Mouse (Mus musculus) cerebellum, adult 11-12 months (tissue): ENCODE measurements around the gene Gm8947.
"Not testable (repeated sequence)": the region's sequence is repeated elsewhere in the genome, so short reads cannot be mapped to it uniquely, and the experiment has no call there.

Experiments
- DNase-seq: peaks from one replicate; pipeline ENCODE4 v3.0.0; 2022

The Gm8947 gene

DNA sequence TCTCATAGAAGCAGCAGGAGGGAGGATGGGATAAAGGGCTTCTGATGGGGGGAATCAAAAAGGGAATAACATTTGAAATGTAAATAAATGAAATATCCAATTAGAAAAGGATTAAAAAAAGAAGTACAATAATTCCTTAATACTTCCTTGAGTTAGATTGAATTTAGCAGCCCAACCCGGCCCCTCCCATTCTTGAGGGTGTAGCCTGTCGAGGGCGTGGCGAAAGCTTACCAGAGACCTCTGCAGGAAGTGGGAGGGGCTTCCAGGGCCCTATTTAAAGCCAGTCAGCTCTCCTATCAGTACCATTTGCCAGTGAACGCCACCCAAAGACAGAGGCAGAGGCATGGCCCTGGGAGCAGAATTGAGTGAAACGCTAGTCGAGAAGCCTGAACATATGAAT, at the start of gene Gm8947:
Gene Gm8947 (plus strand): TSS at position 302 of the 400 bp plus-strand sequence.
- DNase-seq = not testable (repeated sequence)

DNA sequence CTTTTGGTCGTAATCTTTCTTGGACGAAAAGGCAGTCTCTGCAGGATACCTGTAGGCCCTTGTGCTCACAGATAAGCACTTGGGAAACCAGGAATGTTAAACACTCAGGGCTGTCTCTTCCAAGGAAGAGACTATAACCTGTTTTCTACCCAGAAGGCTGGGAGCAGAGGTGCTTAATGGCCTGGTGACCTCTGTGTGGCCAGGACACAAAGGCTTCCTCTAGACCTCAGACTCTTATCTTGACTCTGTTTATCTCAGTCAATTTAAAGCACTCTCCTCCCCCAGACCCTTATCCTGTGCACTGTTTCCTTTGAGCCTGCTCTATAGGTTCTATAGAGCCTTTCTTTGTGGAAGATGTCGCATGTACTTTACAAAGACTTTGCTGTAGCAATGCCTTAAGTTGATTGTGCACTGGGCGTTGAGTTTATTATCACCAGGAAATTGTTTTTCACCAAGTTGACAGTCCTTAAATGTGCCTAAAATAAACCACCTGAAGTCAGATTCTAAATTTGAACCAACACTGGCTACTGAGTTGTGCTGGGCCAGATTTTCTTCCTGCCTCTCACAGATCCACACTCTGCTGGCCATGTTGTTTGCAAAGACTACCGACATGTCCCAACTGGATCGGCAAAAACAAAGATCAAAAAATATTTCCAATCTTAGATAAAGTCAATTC, 47.6 kb upstream of the Gm8947 start:
- DNase-seq = no peak

DNA sequence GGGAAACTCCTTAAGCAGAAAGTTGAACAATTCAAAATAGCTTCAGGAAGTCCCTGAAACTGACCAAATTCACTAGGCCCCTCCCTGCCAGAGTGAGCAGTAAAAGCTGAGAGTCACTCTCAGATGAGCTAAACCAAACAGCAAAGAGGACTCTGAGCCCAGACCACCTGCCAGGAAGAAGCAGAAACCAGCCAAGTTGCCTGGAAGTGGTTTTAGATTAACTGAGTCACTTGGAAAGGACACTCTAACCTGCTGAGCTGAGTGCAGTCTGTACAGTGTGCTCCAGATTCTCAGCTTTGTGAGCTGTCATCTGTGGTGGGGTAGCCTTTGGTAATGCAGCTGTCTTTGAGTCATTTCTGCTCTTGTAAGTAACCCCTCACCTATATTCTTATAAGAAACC, 44.4 kb upstream of the Gm8947 start:
- no peak for DNase-seq

DNA sequence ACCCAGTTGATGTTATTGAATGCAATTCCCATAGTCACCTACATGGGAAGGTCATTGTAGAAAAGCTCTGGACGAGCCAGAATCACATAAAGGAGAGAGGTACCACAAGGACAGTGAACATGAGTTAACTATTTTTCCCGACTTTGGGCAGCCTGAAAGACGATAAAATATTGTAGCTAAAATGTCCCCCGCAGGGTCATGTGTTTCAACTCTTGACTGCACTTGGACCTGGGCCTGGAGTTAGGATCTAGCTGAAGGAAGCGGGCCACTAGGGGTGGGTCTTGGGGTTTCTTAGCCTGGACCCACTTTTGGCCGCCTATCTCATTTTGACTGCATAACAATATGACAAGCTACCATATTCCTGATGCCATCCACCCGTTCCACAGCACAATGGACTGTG, 42.0 kb upstream of the Gm8947 start:
- no peak for DNase-seq

DNA sequence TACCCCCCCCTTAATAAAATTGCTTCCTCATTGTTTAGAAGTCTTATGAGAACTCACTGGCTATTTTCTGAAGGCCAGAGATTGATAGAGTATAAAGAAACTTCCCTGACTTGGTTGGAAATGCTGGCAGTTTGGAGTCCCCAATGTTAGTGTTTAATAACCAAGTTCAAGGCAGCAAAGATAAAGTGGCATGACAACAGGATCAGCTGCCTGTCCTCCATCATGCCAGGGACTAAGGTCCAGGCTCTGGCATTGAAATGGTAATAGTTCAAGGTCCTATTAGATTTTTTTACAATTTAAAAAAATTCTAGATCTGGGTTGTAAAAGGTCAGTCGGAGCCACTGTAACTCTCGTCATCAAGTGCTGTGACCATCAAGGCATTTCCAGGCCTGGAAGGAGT, 41.1 kb upstream of the Gm8947 start:
- DNase-seq = no peak

DNA sequence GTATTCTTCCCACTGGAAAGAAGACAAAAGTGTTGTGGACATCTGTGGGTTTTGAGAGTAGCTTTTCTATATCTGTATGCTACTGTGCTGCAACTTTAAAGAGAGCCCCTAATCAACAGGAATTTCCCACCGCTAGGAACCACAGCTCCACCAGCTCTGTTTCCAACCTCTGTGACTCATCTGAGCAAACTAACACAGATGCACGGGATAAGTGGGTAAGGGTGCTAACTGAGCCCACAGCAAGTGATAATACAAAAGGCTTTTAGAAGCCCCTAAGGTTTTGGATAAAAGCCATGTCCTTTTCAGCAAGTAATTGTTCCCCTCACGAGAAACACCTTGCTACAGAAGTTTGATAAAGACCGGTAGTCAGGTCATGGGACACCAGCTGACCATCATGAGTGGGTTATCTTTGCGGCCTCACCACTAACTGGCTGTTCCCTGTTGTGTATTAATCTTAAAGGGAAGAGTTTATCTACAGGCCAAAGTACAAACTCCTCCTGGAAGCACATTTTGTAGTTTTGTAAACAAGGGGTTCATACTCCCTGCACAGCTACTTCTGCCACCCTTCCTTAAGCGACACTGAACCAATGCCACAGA, 39.0 kb upstream of the Gm8947 start:
- DNase-seq = no peak

DNA sequence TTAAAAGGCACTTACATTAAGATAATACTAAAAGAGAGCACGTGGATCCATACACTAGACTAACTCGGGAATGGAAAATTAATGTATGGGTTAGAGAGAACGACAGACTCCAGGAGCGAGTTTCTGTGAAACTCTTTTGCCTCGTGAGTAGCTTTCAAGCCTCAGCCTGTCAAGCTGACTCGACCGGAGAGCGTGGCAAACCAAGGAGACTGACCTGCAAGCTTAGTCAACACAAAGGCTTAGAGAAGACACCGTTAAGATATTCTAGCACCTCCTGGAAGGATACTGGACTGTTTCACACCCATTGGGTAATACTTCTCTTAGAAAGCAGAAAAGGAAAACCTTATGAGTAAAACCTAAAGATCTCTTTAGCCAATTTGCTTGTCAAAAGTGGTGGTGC, 38.0 kb upstream of the Gm8947 start:
- DNase-seq = not testable (repeated sequence)

DNA sequence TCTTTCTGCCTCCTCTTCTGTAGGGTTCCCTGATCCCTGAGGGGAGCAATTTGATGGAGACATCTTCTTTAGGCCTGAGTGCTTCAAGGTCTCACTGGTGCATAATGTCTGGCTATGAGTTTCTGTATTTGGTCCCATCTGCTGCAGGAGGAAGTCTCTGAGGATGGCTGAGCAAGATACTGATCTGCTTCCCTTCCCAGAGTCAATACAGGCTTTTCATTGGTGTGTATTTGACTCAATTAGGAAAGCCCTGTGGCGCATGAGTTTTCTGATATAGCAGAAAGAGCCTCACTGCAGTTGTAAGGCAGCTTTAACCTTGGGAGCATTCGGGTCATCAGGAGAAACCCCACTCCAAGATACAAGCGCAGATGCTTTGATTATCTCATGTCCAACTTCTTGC, 36.0 kb upstream of the Gm8947 start:
- no peak for DNase-seq

DNA sequence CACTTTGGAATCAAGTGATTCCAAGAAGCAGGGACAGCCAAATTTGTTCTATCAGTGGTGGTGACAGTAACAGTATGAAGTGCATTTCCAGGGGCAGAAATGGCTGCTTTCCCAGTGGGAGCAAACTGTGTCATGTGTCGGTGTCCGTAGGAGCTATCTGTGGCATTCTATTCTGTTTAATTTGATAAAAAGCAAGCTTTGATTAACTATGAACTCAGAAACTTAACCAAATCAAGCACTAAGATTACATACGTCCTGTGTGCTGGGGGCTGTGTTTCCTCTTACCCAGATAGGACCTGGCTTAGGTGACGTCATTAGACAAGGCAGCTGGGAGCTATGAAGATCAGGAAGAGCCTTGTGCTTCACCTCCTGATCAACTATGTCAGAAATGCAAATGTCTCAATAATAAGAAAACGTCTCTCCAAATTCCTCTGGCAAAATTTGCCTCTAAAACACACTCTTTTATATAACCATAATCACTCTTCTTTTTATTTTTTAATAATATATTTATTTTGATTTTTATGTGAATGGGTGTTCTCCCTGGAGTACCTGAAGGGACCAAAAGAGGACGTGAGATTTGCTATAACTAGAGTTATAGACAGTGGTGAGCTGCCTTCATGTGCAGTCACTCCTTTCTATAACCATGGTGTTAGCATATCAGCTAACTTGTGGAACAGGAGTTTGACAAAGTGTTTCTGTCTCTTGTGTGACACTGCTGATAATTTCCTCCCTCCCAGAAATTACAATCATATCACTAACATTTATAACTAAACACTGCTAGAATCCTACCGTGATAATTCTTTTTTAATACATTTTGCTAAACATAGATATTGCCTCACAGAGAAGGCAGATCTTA, 35.2 kb upstream of the Gm8947 start:
- no peak for DNase-seq

DNA sequence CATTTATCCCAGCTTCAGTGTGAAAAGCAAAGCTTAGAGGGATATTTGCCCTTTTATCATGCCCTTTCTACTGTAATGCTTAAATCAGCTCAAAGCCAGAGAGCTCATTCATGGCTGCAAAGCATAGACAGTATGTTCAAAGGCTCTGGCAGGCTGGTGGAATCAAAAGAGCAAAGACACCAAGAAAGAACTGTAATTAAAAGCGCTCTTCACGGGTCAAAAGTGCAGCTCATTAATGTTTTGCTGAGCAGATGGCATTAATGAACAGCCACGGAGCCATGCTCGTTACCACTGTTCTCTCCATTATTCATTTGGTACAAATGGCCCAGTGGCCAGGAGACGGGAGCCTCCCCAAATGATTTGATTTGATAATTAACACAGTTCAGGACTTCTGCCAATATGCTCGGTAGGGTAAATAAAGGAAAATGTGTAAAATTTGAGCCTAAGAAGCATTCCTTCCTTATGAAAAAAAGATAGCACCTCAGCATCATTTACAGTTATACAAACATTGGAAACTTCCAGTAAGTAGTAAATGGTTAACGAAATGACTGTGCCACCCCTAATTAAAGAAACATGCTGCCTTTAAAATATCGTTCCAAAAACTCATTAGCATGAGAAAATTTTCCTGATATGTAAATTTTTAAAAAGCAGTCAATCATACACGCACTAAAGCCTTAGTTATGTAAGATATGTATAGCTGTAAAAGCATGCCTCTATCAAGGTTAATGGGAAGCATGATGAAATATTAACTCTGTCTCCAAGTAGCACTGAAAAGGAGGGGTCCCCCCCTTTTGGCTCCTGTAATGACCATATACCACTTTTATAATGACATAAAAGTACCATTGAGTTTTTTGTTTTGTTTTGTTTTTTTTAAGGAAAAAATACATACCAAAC, 34.0 kb upstream of the Gm8947 start:
- no peak for DNase-seq

DNA sequence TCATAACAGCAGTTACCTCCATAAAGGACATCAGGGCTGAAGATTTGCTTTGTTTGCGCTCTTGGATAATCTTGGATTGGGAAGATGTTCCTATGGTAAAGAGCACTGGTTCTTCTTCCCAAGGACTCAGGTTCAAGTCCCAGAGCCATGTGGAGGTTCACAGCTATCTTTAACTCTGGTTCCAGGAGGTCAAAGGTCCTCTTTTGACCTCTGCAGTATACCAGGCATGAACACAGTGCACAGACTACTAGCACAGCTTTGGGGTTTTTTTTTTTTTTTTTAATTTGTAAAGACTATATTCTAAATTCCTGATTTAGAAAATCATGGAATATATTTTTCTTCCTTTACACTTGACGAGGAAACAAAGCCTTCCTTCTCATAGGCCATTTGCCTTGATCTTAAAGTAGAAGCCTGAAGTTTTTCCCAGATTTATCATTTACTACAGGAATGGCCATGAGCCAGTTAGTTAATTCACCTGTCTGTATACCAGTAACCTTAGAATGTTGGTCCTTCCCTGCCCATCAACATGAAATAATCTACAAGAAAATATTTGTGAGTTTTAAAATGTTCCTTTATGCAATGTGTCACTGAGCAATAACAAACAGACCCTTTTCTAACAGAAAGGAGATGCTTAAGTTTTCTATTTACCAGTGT, 33.2 kb upstream of the Gm8947 start:
- no peak for DNase-seq

DNA sequence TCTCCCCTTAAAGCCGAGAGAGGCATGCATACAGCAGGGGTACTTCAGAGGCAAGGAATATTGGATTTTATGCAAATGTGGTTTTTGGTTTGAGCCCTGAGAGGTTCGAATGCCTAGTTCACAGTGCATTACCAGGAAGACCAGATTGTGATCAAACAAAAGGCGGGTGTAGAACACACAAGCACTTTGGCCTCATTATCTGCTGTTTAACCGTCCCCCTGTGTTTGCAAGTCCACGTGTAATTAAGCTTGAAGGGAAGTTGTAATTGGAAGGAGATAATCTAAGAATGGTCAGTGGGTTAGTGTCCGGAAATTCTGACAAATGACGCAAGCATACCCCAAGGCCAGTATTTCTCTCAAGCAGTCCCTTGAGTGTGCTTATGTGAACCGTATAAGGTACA, 26.1 kb upstream of the Gm8947 start:
- DNase-seq = no peak

DNA sequence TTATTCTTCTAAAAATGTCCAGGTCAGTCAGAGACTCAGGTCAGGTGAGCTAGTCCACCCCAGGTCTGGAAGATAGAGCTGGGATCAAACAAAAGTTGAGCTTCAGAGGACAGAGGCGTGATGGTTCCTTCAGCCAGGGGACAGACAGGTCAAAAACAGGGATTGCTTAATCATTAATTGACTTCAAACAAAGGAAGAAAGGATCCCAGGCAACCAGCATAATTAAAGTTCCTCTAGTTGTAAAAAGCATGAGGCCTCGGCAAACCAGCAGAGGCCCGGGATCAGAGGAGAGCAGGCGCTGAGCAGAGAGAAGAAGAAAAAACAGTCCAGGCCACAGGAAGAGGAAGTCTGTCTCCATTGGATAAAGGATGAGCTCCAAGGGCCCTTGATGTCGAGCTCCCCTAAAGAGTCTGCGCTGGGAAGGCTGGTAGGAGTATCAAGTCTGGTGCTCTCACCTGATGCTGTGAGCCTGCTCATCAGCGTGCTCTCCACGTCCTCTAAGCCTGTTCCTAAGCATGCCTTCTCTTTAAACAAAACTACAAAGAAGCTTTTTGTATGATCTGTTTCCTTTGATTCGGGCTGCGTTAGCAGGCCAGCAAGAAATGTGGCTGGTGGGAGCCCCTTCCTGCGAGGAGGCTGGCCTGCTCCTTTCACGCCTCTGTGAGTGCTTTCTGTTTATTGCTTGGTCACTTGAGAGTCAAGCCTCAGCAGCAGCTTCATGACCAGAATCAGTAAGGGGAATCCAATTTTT, 24.7 kb upstream of the Gm8947 start:
- no peak for DNase-seq

DNA sequence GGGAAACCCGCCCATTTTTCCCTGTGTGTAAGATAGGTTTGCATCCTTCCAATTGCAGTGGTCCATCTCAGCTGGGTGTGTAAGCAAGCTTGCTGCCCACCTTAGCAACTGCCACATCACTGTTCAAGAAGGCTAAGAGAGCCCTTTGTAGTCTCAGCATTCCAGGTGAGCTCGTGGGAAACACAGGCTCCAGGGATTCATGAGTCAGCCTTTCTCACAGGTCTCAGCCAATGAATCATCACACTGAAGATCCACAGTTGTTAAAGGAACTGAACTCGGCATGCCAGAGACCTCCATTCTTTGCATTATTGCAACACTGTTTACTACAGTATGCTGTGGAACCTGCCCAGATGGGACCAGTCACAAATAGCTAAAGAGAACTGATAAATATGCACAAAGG, 23.5 kb upstream of the Gm8947 start:
- no peak for DNase-seq

DNA sequence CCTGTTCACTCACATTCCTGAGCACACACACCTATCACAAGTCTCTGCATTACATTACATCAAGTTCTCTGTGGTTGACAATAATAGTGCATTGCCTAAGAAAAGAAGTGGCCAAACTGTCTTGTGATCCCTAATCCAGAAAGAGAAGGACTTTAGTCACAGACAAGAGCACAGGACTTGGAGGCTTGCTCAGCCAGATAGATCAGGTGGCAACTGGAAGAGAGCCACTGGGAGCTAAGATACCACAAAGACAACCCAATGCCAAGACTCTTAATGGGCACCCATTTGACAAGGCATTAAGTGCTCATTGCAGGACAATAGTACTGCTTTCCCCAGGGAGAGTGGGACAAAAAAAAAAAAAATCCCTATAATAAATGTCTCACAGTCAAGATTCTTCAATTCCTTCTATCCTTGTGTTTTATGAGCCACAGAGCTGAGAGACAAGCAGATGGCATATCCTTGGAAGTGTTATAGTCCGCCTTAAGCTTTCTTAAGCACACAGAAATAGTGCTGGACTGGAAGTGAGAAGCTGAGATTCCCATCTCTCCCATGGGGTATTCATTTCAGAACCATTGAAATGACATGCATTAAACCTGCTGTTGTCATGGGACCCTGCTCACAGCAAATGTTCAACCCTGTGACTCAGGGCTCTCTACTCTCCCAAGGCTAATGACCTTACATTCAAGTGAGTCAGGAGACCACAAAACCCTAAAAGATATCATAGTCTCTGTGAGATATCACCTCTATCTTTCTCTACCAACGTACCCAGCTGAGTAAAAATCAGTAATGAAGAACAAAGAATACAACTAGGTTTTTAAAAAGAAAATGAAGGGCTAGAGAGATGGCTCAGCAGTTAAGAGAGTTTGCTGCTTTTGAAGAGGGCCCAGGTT, 20.4 kb upstream of the Gm8947 start:
- DNase-seq = no peak

DNA sequence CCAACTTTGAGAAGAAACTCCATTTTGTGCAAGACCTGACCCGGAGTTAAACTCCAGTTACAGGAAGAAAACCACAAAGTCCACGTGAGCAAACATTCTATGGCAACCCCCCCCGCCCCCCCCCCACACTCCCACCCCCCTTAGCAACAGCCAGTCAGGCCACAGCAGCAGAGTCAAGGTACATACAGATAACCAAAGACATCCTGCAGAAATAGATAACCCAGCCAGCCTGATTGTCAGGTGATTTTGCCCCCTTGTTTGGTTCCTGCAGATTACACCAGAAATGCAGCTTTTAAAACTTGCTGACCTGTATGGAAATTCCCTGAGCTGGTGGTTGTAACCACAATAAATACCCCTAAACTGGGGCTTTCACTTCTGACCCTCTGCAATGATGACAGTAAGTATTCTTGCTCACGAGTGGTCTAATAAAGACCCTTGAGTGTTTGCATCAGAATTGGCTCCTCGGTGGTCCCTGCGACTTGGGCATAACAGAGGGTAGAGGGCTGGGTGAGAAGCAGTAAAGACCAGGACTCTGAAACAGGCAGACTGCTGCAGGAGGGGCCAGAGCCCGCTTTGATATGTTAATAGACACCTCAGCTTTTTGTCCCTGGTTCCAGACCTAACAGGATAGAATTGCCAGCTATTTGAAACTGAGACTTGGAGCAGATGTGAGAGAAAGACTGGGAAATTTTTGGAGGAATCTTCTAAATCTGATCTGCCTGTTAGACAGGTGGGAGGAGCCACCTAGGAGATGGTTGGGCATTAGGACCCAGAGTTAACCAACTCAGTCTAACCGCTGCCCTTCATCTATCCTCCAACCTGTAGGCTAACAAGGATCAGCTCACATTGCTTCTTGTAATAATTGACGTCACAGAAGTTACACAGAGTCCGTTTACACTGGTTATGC, 14.9 kb upstream of the Gm8947 start:
- DNase-seq = no peak

DNA sequence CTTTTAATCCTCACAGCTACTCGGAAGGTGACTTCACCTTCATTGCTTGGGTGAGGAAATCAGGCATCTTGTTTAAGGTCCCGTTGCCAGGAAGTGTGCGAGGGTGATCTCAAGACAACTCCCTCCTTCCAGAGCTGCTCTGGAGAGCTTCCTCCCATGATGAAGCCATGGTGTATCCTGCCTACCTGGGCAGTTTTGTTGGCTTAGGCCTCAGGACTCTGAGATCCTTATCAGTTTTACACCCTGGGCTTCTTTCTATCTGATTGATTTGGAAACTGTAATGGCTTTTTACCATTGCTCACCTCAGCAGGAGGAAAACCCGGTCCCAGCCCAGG, 14.3 kb upstream of the Gm8947 start:
- no peak for DNase-seq

DNA sequence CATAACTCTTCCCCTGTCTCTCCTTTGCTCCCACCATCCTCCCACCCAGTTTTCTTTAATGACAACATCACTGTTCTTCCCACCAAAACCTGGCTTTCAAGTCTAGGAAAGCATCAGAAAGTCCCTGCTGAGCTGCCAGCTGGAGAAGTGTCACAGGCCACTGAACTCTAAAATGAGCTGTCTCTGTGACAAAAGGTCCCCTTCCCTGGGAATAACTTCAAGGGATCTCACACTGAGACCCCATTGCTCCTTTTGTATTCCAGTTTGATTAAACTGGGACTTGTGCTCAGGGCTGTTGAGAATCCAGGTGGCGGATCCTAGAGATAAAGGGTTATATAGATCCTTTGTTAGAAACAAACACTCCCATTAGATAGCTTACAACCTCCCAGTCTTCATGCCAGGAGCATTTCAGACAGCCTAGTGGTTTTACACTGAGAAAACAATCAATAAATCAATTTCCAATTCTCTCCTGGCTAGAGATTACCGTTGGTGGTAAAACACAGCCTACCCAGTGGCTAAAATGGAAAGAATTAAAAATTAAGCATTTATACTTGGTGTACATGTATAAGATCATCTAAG, 13.6 kb upstream of the Gm8947 start:
- DNase-seq = no peak

DNA sequence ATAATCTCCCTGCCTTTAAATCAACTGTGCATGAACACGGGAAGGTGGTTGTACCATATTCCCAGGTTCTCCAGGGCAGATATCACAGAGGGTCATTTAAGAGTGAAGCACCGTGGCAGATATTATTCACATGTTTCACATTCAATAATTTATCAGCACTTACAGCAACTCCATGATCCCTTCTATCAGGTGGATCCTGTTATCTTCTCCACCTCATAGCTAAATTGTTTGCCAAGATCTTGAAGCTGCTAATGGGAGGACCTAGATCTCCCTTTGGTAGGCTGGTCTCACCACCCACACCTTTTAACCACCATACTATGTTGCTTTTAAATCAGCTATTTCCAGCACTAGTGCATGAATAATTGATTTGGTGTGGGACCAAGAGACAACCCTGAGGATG, 12.0 kb upstream of the Gm8947 start:
- DNase-seq = no peak
